In the genomic region with DNA sequence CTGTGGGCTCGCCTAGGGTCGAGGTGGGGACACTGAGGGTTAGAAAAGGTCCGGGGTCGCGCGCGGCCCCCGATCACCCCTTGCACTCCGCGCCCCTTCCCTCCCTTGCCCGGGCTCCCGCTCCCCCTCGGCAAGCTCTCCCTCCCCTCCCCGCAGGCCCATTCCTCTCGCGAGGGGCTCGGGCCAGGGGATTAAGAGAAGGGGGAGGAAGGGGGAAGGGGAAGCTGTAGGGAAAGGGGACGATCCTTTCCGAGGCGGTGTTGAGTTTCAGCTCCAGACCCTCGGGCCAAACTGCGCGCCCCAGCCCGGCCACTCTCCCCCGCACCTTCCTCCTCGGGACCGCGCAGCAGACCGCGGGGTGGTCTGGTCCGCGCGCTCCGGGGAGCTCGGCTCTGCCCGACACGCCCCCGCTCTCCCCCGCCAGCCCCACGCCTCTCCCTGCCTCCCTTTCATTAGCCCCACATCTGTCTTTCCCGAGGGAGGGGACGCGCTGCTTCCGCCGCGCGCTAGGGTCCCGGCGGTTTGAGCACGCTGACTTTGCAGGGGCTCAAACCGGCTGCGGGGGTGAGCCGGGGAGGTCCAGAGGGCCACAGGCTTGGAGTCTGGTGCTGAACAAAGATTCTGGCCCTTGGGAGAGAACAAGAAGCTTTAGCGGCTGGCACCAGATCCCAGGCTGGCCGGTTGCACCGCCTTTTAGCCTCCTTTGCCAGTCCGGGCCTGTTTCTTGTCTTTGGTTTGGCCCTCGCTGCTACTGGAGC, we compare ENCODE assay signal across 9 mouse cellular contexts. TPM values are rescaled to one million over a fixed set of nuclear protein-coding genes. Genes with fewer than 3 reads are reported as not detected.
DNase-seq lines count a peak whose midpoint lies in the region; ATAC-seq and TF ChIP-seq lines count a peak whose summit lies in the region.
"Had no signal": no experiment of that assay in that cellular context is flagged by ENCODE, and none has a peak within 500 bp of the region (broad histone marks: within the 10 kb centered on the region; RNA-seq: fewer than 3 reads in every experiment).

No protein-coding gene starts in this region.

- H3K27ac ChIP-seq in hindbrain, embryonic 14.5 days, result peak overlapping the region; percentile 83
- no peak overlapping the region for H3K27ac ChIP-seq in liver, embryonic 15.5 days (replicated peaks)
- peak overlapping the region; percentile 88 for H3K27ac ChIP-seq in neural tube, embryonic 15.5 days (replicated peaks)

- WGBS in hindbrain, embryonic 14.5 days, result under 1% methylated on average over 40 of the region's 58 CpGs
- 3% methylated on average over 53 of the region's 58 CpGs for WGBS in liver, embryonic 15.5 days (ENCODE audit: insufficient replicate concordance)
- WGBS in neural tube, embryonic 15.5 days, result under 1% methylated on average over 46 of the region's 58 CpGs

- peak overlapping the region; percentile 74 for H3K9ac ChIP-seq in hindbrain, embryonic 14.5 days
- H3K9ac ChIP-seq in liver, embryonic 15.5 days, result no peak overlapping the region
- H3K9ac ChIP-seq in neural tube, embryonic 15.5 days (replicated peaks), result peak overlapping the region; percentile 68

- peaks cover 1% of the 10 kb centered on the region; the same call in 1 of the 2 replicates for H3K9me3 ChIP-seq in hindbrain, embryonic 14.5 days (ENCODE audit: control insufficient read depth, low read length)
- H3K9me3 ChIP-seq in liver, embryonic 15.5 days (replicated peaks), result no peaks in the 10 kb centered on the region
- H3K9me3 ChIP-seq in neural tube, embryonic 15.5 days (replicated peaks), result no peaks in the 10 kb centered on the region; the same call in 1 of the 2 replicates

- TF ChIP-seq POLR2A in brain, embryonic 14.5 days (IDR thresholded peaks at IDR 0.05; ENCODE audit: borderline replicate concordance, extremely low read depth, insufficient read depth, insufficient read length, poor library complexity, severe bottlenecking), result peak; percentile 50; the same call in 1 of the 2 replicates

- peak overlapping the region; percentile 83 for H3K4me2 ChIP-seq in hindbrain, embryonic 14.5 days (replicated peaks)
- peak overlapping the region; percentile 58 for H3K4me2 ChIP-seq in liver, embryonic 15.5 days
- H3K4me2 ChIP-seq in neural tube, embryonic 15.5 days, result peak overlapping the region; percentile 97

- no peaks in the 10 kb centered on the region for H3K36me3 ChIP-seq in hindbrain, embryonic 14.5 days (replicated peaks; ENCODE audit: control insufficient read depth, insufficient read depth)
- H3K36me3 ChIP-seq in liver, embryonic 15.5 days (replicated peaks), result no peaks in the 10 kb centered on the region
- H3K36me3 ChIP-seq in neural tube, embryonic 15.5 days, result no peaks in the 10 kb centered on the region

- peak; percentile 68 for ATAC-seq in hindbrain, embryonic 14.5 days (ENCODE audit: low FRiP score)
- no peak for ATAC-seq in liver, embryonic 15.5 days (ENCODE audit: insufficient read depth)
- ATAC-seq in neural tube, embryonic 15.5 days (ENCODE audit: low FRiP score), result peak; percentile 71
- no peak for ATAC-seq in megakaryocyte progenitor cell, adult 5-6 weeks (replicated peaks; ENCODE audit: poor library complexity)

- peaks cover 20% of the 10 kb centered on the region; the same call in 1 of the 2 replicates for H3K4me1 ChIP-seq in hindbrain, embryonic 14.5 days (replicated peaks; ENCODE audit: control insufficient read depth, insufficient read depth, low read length)
- H3K4me1 ChIP-seq in liver, embryonic 15.5 days (replicated peaks), result peaks cover 19% of the 10 kb centered on the region
- peaks cover 49% of the 10 kb centered on the region for H3K4me1 ChIP-seq in neural tube, embryonic 15.5 days

- peak overlapping the region; percentile 45 for H3K4me3 ChIP-seq in hindbrain, embryonic 14.5 days (replicated peaks; ENCODE audit: low read length)
- peak overlapping the region; percentile 35 for H3K4me3 ChIP-seq in liver, embryonic 15.5 days (replicated peaks)
- peak overlapping the region; percentile 52 for H3K4me3 ChIP-seq in neural tube, embryonic 15.5 days (replicated peaks)

- DNase-seq in cerebellum, postnatal 14 days, result peak; percentile 42 to 52
- DNase-seq in cerebellum, adult 9-11 months, result no peak
- peak; percentile 92 for DNase-seq in brain, embryonic 14.5 days (ENCODE audit: low read depth)
- peak; percentile 16 to 36 for DNase-seq in gastrocnemius, adult 8-10 months (ENCODE audit: low spot score in 2 of 2)
- DNase-seq in hindbrain, embryonic 14.5 days (ENCODE audit: low spot score), result peak; percentile 60

- H3K27me3 ChIP-seq in hindbrain, embryonic 14.5 days (ENCODE audit: control insufficient read depth, insufficient read depth, low read length), result no peaks in the 10 kb centered on the region
- H3K27me3 ChIP-seq in liver, embryonic 15.5 days, result peaks cover 83% of the 10 kb centered on the region
- H3K27me3 ChIP-seq in neural tube, embryonic 15.5 days (replicated peaks), result 0 out of 2 replicates have a peak, but pooled peaks cover 3% of the 10 kb centered on the region

- no peak for TF ChIP-seq CTCF in brain, embryonic 14.5 days (IDR thresholded peaks at IDR 0.05; ENCODE audit: borderline replicate concordance, extremely low read depth, insufficient read depth, insufficient read length)

RNA-seq across cellular contexts. Expression of a gene that starts 0.7 kb away (rescaled TPM):
- polyA plus RNA-seq in brain, embryonic 14.5 days (2012; rRNA removed), result 30.9 and 35.3 TPM in 2 replicates
- 1 to 10 TPM in 1 of 4 experiments, under 1 TPM in 3; 0.48 to 1.1 (median 0.86) TPM for total RNA-seq in gastrocnemius, adult 8-10 months (2022)
- polyA plus RNA-seq in hindbrain, embryonic 14.5 days (2014; fragmentation: Nextera tagmentation; extraction: Ambion mirVana), result 15.4 and 15.6 TPM in 2 replicates
- 0.62 and 0.63 TPM in 2 replicates for polyA plus RNA-seq in liver, embryonic 15.5 days (2015; fragmentation: Nextera tagmentation; extraction: Ambion mirVana)
- polyA plus RNA-seq in neural tube, embryonic 15.5 days (2015; fragmentation: Nextera tagmentation; extraction: Ambion mirVana), result 11.9 and 16.4 TPM in 2 replicates
- total RNA-seq in megakaryocyte progenitor cell, adult 5-6 weeks (2015), result not detected in 2 replicates
- not detected in 2 replicates for total RNA-seq in megakaryocyte progenitor cell, adult 5-6 weeks (2017)

RNA-seq across cellular contexts. Expression of a gene that starts 5.9 kb away (rescaled TPM):
- 0.27 and 0.57 TPM in 2 replicates for polyA plus RNA-seq in brain, embryonic 14.5 days (2012; rRNA removed)
- not detected for total RNA-seq in gastrocnemius, adult 8-10 months (2022)
- 0.72 and 0.74 TPM in 2 replicates for polyA plus RNA-seq in hindbrain, embryonic 14.5 days (2014; fragmentation: Nextera tagmentation; extraction: Ambion mirVana)
- polyA plus RNA-seq in liver, embryonic 15.5 days (2015; fragmentation: Nextera tagmentation; extraction: Ambion mirVana), result not detected in 2 replicates
- 0.51 and 0.63 TPM in 2 replicates for polyA plus RNA-seq in neural tube, embryonic 15.5 days (2015; fragmentation: Nextera tagmentation; extraction: Ambion mirVana)
- not detected in 2 replicates for total RNA-seq in megakaryocyte progenitor cell, adult 5-6 weeks (2015)
- not detected in 2 replicates for total RNA-seq in megakaryocyte progenitor cell, adult 5-6 weeks (2017)
- polyA plus RNA-seq: C2C12 had no signal

RNA-seq across cellular contexts. Expression of a gene that starts 9.5 kb away (rescaled TPM):
- polyA plus RNA-seq in brain, embryonic 14.5 days (2012; rRNA removed), result 3.8 and 6.1 TPM in 2 replicates
- not detected for total RNA-seq in gastrocnemius, adult 8-10 months (2022)
- polyA plus RNA-seq in hindbrain, embryonic 14.5 days (2014; fragmentation: Nextera tagmentation; extraction: Ambion mirVana), result 11.3 and 11.4 TPM in 2 replicates
- polyA plus RNA-seq in liver, embryonic 15.5 days (2015; fragmentation: Nextera tagmentation; extraction: Ambion mirVana), result 0.18 TPM in 1 of 2 replicates, not detected in the other
- 15.8 and 18.1 TPM in 2 replicates for polyA plus RNA-seq in neural tube, embryonic 15.5 days (2015; fragmentation: Nextera tagmentation; extraction: Ambion mirVana)
- total RNA-seq in megakaryocyte progenitor cell, adult 5-6 weeks (2015), result not detected in 2 replicates
- not detected in 2 replicates for total RNA-seq in megakaryocyte progenitor cell, adult 5-6 weeks (2017)
- polyA plus RNA-seq: C2C12 had no signal

RNA-seq across cellular contexts. Expression of a gene that starts 13.6 kb away (rescaled TPM):
- 466 and 718 TPM in 2 replicates for polyA plus RNA-seq in brain, embryonic 14.5 days (2012; rRNA removed)
- total RNA-seq in gastrocnemius, adult 8-10 months (2022), result 1 to 10 TPM in 3 of 4 experiments, under 1 TPM in 1; 0.68 to 1.4 (median 1.2) TPM
- polyA plus RNA-seq in hindbrain, embryonic 14.5 days (2014; fragmentation: Nextera tagmentation; extraction: Ambion mirVana), result 136 and 142 TPM in 2 replicates
- polyA plus RNA-seq in liver, embryonic 15.5 days (2015; fragmentation: Nextera tagmentation; extraction: Ambion mirVana), result 2.2 TPM in 2 replicates
- polyA plus RNA-seq in neural tube, embryonic 15.5 days (2015; fragmentation: Nextera tagmentation; extraction: Ambion mirVana), result 228 and 297 TPM in 2 replicates
- 1.3 and 3.0 TPM in 2 replicates for total RNA-seq in megakaryocyte progenitor cell, adult 5-6 weeks (2015)
- 1.3 and 1.4 TPM in 2 replicates for total RNA-seq in megakaryocyte progenitor cell, adult 5-6 weeks (2017)

RNA-seq across cellular contexts. Expression of a gene that starts 34.3 kb away (rescaled TPM):
- 517 and 822 TPM in 2 replicates for polyA plus RNA-seq in brain, embryonic 14.5 days (2012; rRNA removed)
- total RNA-seq in gastrocnemius, adult 8-10 months (2022), result 10 to 100 TPM; 44.2 to 55.9 (median 50.0) TPM
- polyA plus RNA-seq in hindbrain, embryonic 14.5 days (2014; fragmentation: Nextera tagmentation; extraction: Ambion mirVana), result 141 and 159 TPM in 2 replicates
- polyA plus RNA-seq in liver, embryonic 15.5 days (2015; fragmentation: Nextera tagmentation; extraction: Ambion mirVana), result 38.6 and 46.2 TPM in 2 replicates
- polyA plus RNA-seq in neural tube, embryonic 15.5 days (2015; fragmentation: Nextera tagmentation; extraction: Ambion mirVana), result 148 and 158 TPM in 2 replicates
- total RNA-seq in megakaryocyte progenitor cell, adult 5-6 weeks (2015), result 103 and 113 TPM in 2 replicates
- 320 and 416 TPM in 2 replicates for total RNA-seq in megakaryocyte progenitor cell, adult 5-6 weeks (2017)

Comparison
In these comparisons a context has a peak if more than half of its experiments do, and no peak if none do; other contexts are left out.
1. ATAC-seq: peak in hindbrain, embryonic 14.5 days (single experiment) and neural tube, embryonic 15.5 days (single experiment); none in liver, embryonic 15.5 days (single experiment) and megakaryocyte progenitor cell, adult 5-6 weeks (single experiment).
2. Peak in every context shown above with its lines, with median percentiles within 50 percentile points of each other: H3K4me2 ChIP-seq and H3K4me3 ChIP-seq.